Mouse (Mus musculus) gonadal fat pad, adult 2 months (tissue): ENCODE results near the gene Zswim1. TPM values are rescaled to one million over a fixed set of nuclear protein-coding genes. Genes with fewer than 3 reads are reported as not detected.

Experiments used
- DNase-seq: peaks from one replicate; pipeline ENCODE4 v3.0.0-alpha.2; 2012; ENCODE audit warnings: low read depth
- polyA plus RNA-seq: library from polyadenylated mRNA; depleted of rRNA; stranded (reverse); fragments of >200 nt; gene quantifications from 2 replicates; pipeline ENCODE4 v1.2.3, GENCODE M21; 2012; rRNA removed

Gene Zswim1
- 10.5 and 11.8 TPM in 2 replicates for polyA plus RNA-seq

GRCm38 (mm10) chr2:164822636-164823165, at the start of gene Zswim1:
Gene Zswim1, plus strand, starts transcription at chr2:164822686.
- no peak for DNase-seq

DNA sequence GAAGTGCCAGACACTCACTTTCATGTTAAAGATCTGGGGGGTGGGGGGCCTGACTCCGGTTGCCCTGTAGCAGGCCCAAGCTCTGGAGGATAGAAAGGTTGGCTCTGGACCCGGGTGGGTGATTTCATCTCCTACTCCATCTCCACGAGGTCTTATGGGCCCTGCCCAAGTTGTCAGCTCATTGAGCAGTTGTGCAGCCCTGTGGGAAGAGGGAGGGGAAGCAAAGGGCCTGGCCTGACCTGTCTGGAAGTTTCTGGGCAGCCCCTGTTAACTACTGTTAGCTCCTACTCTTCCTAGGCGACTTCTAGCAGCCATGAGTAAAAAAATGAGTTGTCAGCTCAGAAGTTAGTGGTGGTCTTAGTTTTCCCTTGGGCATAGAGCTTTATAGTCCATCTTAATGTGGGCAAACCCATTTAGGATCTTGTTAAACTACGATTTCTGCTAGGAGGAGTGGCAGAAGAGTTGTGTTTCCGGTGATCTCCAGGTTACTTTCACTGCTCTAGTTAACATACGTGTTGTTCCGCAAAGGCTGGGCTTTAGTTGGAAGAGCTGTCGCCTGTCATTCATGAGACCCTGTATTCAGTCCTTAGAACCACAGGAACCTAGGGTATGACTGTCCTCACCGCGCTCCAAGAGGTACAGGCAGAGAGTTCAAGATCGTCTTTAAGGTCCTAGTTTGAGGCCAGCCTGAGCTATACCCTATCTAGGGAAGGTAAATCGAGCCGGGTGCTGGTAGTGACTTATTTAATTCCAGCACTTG, 49.1 kb upstream of the Zswim1 start:
- DNase-seq, result no peak

DNA sequence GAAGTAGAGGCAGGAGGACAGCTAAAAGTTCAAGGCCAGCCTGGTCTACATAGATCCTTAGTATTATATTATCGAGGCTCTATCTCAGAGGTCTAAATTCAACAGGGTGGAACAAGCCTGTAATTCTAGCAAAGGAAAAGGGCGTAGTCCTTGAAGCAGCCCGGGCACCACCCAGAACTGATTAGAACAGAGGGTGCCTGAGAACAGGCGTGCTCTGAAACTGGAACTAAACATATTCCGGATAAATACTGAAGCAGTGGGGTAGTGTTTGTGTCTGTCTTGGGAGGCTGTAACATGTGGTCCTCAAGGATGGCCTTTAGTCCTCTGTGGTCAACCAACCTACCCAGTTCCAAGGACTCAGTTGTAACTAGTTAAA, 48.5 kb upstream of the Zswim1 start:
- DNase-seq, result no peak

DNA sequence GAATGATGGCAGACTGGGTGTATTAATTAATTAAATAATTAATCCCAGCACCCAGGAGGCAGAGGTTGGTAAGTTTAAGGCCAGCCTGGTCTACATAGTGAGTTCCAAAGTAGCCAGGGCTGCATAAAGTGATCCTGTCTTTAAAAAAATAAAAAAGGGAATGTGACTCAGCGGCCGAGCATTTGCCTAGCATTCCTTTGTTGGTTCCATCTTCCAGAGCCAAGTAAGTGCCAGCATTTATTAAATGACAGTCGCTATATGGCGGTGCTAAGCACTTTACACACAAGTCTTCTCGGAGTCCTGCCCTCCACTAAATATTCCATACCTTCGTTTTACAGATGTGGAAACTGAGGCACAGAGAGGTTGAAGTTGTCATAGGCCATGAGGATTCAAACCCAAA, 46.4 kb upstream of the Zswim1 start:
- no peak for DNase-seq

- DNase-seq, result no peak
Measured at GRCm38 (mm10) chr2:164776801-164777200, 45.7 kb upstream of the Zswim1 start.

DNA sequence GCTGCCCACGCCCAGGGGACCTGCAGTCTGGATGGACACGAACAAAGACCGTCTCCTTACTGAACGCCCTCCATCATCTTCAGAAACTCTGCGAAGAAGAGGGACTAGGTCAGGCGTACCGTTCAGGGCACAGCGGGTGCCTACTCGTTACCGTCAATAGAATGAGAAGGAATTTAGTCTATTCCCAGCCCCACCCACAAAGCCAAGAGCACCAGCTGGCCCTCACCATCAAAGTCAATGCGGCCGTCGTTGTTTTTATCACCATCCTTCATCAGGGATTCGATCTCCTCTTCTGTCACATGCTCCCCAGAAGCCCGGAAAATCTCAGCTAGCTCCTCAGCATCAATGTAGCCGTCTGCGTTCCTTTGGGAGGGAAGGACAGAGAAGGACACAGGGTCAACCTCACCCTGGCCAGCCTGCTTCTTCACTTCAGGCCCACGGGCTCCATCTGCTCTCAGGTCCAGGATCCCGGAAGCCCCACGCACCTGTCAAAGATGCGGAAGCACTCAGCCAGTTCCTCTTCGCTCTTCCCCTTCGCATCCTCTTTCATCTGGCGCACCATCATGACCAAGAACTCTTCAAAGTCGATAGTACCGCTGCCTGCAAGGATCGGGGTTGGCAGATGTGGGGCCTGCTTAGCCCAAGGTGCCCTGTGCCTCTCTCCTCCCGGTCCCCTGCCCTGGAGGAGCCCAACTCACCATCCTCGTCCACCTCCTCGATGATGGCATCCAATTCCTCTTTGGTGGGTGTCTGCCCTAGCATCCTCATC, 45.1 kb upstream of the Zswim1 start:
- no peak for DNase-seq

DNA sequence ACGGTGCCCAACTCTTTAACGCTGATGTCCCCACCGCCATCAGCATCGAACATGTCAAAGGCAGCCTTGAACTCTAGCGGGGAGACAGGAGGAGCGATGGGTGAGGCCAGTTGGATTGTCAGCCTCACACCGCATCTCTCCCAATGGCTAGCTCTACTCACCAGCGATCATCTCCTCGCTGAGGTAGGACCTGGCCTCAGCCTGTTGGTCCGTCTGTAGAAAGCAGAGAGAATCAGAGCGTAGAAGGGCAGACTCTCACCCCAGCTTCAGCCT, 44.5 kb upstream of the Zswim1 start:
- no peak for DNase-seq

- DNase-seq, result no peak
Measured at GRCm38 (mm10) chr2:164778809-164779208, 43.7 kb upstream of the Zswim1 start.

DNA sequence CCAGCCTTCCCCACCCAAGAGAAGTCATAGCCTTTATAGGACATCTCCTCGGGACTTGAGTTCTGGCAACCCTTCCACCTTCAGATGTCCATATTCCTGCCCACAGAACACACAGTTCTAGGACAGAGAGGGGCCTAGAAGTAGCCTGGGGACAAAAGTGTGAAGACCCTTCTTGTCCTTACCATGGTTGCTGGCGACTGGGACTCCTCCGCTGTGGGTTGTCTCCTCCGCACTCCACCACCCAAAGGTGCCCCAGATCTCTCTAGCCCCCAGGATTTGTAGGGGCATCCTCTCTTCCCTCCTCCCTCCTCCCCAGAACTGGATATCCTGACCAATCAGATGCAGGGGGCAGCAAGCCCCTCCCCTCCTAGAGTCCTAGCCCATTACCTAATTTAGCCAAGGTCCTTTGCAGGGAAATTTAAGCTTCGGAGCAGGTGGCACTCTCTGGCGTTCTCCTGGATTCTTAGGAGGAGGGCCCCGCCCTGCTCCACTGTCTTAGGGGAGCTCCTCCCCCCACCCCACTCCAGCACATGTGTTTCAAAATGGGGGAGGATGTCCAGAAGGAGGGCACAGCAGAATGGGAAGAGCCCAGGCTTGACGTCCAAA, 42.9 kb upstream of the Zswim1 start, which contains the start of gene Tnnc2:
Gene Tnnc2, minus strand, starts transcription at position 487 of the 606 bp plus-strand sequence.
- no peak for DNase-seq

GRCm38 (mm10) chr2:164781876-164782275, 40.6 kb upstream of the Zswim1 start:
- DNase-seq, result no peak

DNA sequence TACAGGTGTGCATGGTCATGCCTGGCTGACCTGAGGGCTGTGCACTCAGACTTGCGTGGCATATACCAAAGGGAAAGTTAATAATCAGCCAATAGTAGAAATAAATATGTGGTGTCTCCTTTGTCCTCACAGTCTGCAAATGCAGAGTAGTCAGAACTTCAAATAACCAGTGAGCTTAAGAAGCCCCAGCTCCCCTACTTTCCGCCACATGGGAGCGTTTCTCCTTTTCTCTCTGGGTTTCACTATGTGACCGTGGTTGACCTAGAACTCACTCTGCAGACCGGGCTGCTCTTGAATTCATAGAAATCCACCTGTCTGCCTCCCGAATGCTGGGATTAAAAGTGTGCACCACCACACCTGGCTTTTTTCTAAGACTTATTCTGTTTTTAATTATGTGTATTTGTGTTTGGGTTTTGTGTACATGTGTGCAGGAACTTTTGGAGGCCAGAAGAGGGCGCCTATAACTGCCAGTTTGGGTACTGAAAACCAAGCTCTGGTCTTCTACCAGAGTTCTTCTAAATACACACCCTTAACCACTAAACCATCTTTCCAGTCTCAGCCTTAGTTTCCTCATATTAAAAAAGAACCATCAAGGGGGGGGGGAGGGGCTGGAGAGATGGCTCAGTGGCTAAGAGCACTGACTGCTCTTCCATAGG, 38.4 kb upstream of the Zswim1 start:
- DNase-seq, result no peak

GRCm38 (mm10) chr2:164784869-164785420, 37.5 kb upstream of the Zswim1 start:
- no peak for DNase-seq

DNA sequence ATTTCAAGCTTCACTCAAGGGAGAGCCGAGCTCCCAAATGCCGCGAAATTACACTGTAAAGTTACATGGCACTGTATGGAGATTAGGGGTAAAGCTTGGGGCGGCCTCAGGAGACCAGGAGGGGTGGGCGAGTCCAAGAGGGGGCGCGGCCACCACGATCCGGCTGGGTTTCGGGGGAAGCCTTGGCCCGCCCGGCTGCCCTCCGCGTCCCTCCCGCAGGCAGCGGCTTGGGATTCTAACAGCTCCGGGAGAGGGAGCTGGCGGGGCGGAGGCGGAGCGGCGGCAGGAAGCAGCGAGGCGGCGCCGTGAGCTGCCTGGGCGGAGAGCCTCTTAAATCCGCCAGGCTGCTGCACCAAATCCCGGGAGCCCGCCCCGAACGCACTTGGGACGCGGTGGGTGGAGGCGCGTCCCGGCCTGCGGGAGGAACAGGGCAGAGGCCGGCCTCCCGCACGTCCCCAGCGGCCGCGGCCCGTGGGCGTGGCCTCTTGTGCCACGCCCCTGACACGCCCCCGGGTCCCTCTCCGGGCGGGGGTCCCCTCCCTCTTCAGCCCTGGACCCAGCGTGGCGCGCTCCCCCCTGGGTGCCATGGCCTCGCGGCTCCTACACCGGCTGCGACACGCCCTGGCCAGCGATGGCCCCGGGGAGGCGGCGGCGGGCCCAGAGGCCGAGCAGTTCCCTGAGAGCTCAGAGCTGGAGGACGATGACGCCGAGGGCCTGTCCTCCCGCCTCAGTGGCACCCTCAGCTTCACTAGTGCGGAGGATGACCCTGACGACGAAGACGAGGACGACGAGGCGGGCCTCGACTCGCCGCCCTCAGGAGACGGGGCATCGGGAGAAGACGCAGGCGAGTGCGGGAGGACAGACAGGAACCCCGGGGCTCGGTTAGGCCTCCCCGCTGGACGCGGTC, 36.8 kb upstream of the Zswim1 start, which contains the start of gene Snx21:
Gene Snx21, plus strand, starts transcription at position 343 of the 907 bp plus-strand sequence.
- DNase-seq, result no peak

GRCm38 (mm10) chr2:164786388-164786885, 36.0 kb upstream of the Zswim1 start:
- no peak for DNase-seq

- no peak for DNase-seq
Measured at GRCm38 (mm10) chr2:164787032-164787431, 35.5 kb upstream of the Zswim1 start.

DNA sequence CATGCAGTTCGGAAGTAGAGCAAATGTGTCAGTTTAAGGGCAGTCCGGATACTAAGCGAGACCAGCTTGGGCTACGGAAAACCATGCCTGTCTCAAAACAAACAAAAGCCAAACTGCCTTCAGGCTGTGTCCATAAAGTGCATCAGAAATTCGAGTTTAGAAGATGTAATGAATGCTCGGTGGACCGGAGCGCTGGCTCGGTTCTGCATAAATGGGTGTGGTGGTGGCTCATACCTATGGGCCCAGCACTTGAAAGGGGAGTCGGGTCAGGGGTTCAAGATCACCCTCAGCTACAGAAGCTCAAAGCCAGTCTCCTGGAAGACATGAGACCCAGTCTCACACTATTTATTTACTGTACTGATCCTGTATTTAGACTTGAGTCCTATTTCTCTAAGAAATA, 34.7 kb upstream of the Zswim1 start:
- DNase-seq, result no peak

GRCm38 (mm10) chr2:164788411-164788810, 34.1 kb upstream of the Zswim1 start:
- no peak for DNase-seq

DNA sequence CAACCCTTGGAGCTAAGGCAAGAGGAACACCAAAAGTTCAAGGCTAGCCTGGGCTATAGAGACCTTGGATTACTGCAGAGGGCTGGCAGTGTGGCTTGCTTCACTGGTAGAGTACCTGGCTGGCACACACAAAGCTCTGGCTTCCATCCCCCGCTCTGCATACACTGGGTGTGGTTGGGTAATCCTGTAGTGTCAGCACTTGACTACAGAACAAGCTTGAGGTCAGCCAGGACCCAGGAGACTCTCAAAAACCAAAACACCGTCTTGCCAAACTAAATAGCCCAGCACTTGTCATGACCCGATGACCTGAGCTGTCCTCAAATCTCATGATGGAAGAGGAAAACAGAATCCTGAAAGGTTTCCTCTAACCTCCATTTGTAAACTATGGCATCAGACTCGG, 32.0 kb upstream of the Zswim1 start:
- no peak for DNase-seq

- DNase-seq, result no peak
Measured at GRCm38 (mm10) chr2:164791841-164792261, 30.6 kb upstream of the Zswim1 start.

DNA sequence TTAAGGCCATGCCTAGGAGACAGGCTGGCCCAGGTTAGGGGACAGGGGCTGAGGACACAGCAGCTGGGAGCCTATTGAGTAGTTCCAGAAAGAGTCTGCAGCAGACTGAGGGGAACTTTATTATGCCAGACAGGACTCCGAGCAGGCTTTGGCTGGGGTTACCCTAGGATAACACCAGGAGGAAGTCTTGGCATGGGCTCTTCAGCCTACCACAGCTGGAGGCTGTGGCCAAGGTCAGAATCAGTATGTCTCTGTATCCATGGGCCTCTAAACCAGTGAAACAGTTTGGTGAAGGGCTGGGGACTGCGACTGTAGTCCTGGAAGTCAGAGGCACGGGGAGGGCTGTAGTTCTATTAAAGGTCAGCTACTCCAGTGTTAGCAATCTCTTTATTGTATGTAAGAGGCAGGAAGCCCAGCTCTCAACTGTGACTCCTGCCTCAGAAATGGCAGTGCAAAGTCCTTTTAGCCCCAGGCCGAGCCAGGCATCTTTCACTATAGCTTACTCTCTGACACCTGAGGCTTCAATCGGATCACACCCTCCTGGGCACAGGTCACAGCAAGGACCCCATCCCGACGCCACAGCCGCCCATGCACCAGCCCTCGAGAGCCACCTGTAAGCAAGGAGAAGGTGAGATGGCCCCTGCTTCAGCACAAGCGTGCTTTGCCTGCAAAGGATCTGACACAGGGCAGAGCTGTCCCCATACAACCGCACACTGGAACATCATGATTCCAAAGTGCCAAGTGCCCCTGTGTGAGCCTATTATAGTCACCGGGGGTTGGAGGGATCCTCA, 29.9 kb upstream of the Zswim1 start:
- DNase-seq, result no peak
